Mouse (Mus musculus): Measurements from ENCODE around the gene Olfr770. TPM values are rescaled to one million over a fixed set of nuclear protein-coding genes. Genes with fewer than 3 reads are reported as not detected.
"Not testable (repeated sequence)": the region's sequence is repeated elsewhere in the genome, so short reads cannot be mapped to it uniquely, and the experiment has no call there.

Gene Olfr770
- total RNA-seq (2022): not detected

DNA sequence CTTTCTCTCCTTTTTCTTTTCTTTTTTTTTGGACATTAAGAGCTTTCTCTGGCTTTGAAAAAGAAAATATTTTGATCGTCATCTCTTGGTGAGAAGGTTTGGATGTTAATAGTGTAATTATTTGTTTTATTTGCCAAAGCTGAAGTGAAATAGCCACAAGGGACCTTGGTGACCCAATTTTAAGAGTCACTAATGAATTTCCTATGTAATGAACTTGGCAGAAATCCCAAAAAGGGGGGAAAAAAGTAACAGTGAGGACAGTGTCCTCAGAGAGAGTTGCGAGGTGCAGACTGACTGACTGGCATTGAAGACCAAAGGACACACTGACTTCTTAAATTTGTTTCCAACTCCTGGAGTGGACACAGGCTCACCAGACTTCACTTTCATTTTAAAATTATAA is at the start of gene Olfr770:
Olfr770 (minus strand) TSS at position 101 of the 400 bp plus-strand sequence.
- DNase-seq (ENCODE audit: low spot score): no peak

- not testable (repeated sequence) for DNase-seq (ENCODE audit: low spot score)
These were observed 48.5 kb upstream of the Olfr770 start, which contains the start of gene Olfr773 for GRCm38 (mm10) chr10:129187319-129187718. TSS of gene Olfr773 (minus strand) at chr10:129187419.

- not testable (repeated sequence) for DNase-seq (ENCODE audit: low spot score)
These were observed 39.0 kb upstream of the Olfr770 start, which contains the start of gene Olfr772 for GRCm38 (mm10) chr10:129177821-129178220. TSS of gene Olfr772 (minus strand) at chr10:129177921.

DNA sequence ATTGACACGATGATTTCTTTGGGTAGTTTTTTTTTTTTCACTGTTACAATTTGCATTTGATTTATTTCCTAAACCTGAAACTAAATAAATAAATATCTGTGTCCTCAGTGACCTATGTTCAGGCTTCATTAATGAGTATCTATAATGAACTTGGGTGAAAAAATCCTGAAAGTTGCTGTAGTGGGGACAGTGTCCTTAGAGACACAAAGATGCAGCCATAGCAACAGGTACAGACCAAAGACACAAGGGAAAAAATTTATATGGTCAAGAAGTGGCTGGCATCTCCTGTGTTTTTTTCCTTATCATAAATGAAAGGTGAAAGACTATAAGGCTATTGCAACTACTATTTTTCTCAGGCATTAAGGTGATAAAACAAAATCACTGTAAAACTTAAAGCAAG is 25.9 kb upstream of the Olfr770 start, which contains the start of gene Olfr771:
Olfr771 (minus strand) TSS at position 101 of the 400 bp plus-strand sequence.
- DNase-seq (ENCODE audit: low spot score): no peak

GRCm38 (mm10) chr10:129117761-129118160 is 21.0 kb downstream of the Olfr770 start, which contains the start of gene Olfr769:
TSS of gene Olfr769 (minus strand) at chr10:129117861.
- DNase-seq (ENCODE audit: low spot score): no peak

- no peak for DNase-seq (ENCODE audit: low spot score)
These were observed 23.7 kb downstream of the Olfr770 start for GRCm38 (mm10) chr10:129115146-129115545.

GRCm38 (mm10) chr10:129101231-129101630 is 37.6 kb downstream of the Olfr770 start:
- DNase-seq (ENCODE audit: low spot score): no peak

DNA sequence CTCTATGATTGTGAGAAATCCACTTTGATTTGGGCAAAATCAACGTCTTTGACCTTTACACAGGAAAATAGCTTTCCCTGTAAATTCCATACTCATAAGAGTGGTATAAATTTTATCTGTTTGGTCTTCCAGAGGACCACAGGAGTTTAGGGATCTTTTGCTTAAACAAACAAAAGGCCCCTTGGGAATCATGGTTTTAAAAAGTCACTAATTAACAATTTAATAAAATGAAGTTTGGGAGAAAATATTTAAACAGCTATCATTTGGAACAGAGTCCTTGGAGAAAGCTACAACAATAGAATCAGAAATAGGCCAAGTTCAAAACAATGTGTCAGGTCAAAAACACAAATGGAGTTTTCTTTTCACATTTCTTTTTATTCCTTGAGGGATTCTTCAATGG is 39.5 kb downstream of the Olfr770 start, which contains the start of gene Olfr768:
Olfr768 (minus strand) TSS at position 101 of the 400 bp plus-strand sequence.
- no peak for DNase-seq (ENCODE audit: low spot score)

DNA sequence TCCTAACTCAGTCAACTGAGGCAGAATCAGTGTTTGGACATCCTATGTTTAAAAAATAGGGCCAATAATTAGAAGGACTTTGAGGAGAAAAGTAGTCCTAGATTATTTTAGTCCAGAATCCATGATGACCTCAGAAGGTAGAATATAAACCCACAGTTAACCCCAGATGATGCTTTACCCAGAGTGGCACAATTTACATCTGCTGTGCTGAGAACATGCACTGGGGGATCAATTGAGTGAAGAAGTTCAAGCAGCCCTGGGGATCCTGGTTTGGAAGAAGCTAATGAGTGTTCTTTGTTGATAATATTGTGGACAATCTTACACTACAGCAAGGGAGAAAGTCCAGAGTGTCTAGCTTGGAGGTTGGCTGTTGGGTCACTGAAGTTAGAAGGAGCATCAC is 56.0 kb downstream of the Olfr770 start, which contains the start of gene Olfr767:
Olfr767 (minus strand) TSS at position 101 of the 400 bp plus-strand sequence.
- not testable (repeated sequence) for DNase-seq (ENCODE audit: low spot score)

Other genes with a start within 250 kb of the Olfr770 start
- 1 to 10 TPM; 1.3 to 3.0 (median 1.9) TPM for gene Gdf11, start 247.3 kb downstream of the Olfr770 start, total RNA-seq (2022)
- gene Cd63, start 238.0 kb downstream of the Olfr770 start, total RNA-seq (2022): 100 to 1,000 TPM; 121 to 171 (median 135) TPM
- 1 to 10 TPM; 3.8 to 6.2 (median 5.2) TPM for gene Rdh5, start 216.1 kb downstream of the Olfr770 start, total RNA-seq (2022)
- gene Bloc1s1, start 215.0 kb downstream of the Olfr770 start, total RNA-seq (2022): 100 to 1,000 TPM; 150 to 260 (median 205) TPM
- gene Itga7, start 205.2 kb downstream of the Olfr770 start, total RNA-seq (2022): 100 to 1,000 TPM; 161 to 179 (median 167) TPM
- not detected for gene Mettl7b, start 178.0 kb downstream of the Olfr770 start, total RNA-seq (2022)
- not detected for gene Olfr9, start 149.6 kb downstream of the Olfr770 start, total RNA-seq (2022)
- not detected for gene Olfr763, start 128.2 kb downstream of the Olfr770 start, total RNA-seq (2022)
- gene Olfr764-ps1, start 99.1 kb downstream of the Olfr770 start, total RNA-seq (2022): not detected
- gene Olfr765, start 89.0 kb downstream of the Olfr770 start, total RNA-seq (2022): not detected
- gene Olfr766-ps1, start 70.0 kb downstream of the Olfr770 start, total RNA-seq (2022): not detected
- not detected for gene Olfr767, start 56.1 kb downstream of the Olfr770 start, total RNA-seq (2022)
- gene Olfr768, start 39.6 kb downstream of the Olfr770 start, total RNA-seq (2022): not detected
- not detected for gene Olfr769, start 21.1 kb downstream of the Olfr770 start, total RNA-seq (2022)
- gene Olfr771, start 25.8 kb upstream of the Olfr770 start, total RNA-seq (2022): not detected
- gene Olfr772, start 38.9 kb upstream of the Olfr770 start, total RNA-seq (2022): not detected
- not detected for gene Olfr773, start 48.4 kb upstream of the Olfr770 start, total RNA-seq (2022)
- not detected for gene Olfr774, start 97.2 kb upstream of the Olfr770 start, total RNA-seq (2022)
- gene Olfr775, start 109.4 kb upstream of the Olfr770 start, total RNA-seq (2022): not detected
- not detected for gene Olfr776, start 120.1 kb upstream of the Olfr770 start, total RNA-seq (2022)
- gene Olfr777, start 132.5 kb upstream of the Olfr770 start, total RNA-seq (2022): not detected
- gene Olfr780, start 179.1 kb upstream of the Olfr770 start, total RNA-seq (2022): not detected
- gene Olfr781, start 189.9 kb upstream of the Olfr770 start, total RNA-seq (2022): not detected
- gene Olfr782, start 209.9 kb upstream of the Olfr770 start, total RNA-seq (2022): not detected
- not detected for gene Olfr784, start 245.1 kb upstream of the Olfr770 start, total RNA-seq (2022)